Mouse (Mus musculus): ENCODE results near the gene Pole3.

Pole3 gene

GRCm38 (mm10) chr4:62487172-62487571 lies 37.7 kb downstream of the Pole3 start:
- DNase-seq (ENCODE audit: low read depth): no peak

- DNase-seq (ENCODE audit: low read depth): no peak
These were observed 38.6 kb downstream of the Pole3 start for GRCm38 (mm10) chr4:62486162-62486696.

- peak; percentile 33 for DNase-seq (ENCODE audit: low read depth)
These were observed 39.3 kb downstream of the Pole3 start for GRCm38 (mm10) chr4:62485450-62486161.

GRCm38 (mm10) chr4:62484928-62485327 lies 39.9 kb downstream of the Pole3 start:
- DNase-seq (ENCODE audit: low read depth): peak; percentile 67

GRCm38 (mm10) chr4:62480709-62481605 lies 43.9 kb downstream of the Pole3 start:
- DNase-seq (ENCODE audit: low read depth): peak; percentile 98

- peak; percentile 77 for DNase-seq (ENCODE audit: low read depth)
These were observed 44.7 kb downstream of the Pole3 start, which contains the start of gene Bspry for GRCm38 (mm10) chr4:62479937-62480708. Bspry (plus strand) TSS chr4:62480053.

- peak; percentile 84 for DNase-seq (ENCODE audit: low read depth)
These were observed 45.3 kb downstream of the Pole3 start for GRCm38 (mm10) chr4:62479593-62479936.

- DNase-seq (ENCODE audit: low read depth): no peak
These were observed 47.2 kb downstream of the Pole3 start for GRCm38 (mm10) chr4:62477542-62478244.

GRCm38 (mm10) chr4:62475793-62476192 lies 49.1 kb downstream of the Pole3 start:
- peak; percentile 37 for DNase-seq (ENCODE audit: low read depth)

GRCm38 (mm10) chr4:62475131-62475530 lies 49.7 kb downstream of the Pole3 start:
- DNase-seq (ENCODE audit: low read depth): no peak

All from 416B (cell line).